Mouse (Mus musculus): ENCODE results near the gene Ptch1.

Ptch1 gene

DNA sequence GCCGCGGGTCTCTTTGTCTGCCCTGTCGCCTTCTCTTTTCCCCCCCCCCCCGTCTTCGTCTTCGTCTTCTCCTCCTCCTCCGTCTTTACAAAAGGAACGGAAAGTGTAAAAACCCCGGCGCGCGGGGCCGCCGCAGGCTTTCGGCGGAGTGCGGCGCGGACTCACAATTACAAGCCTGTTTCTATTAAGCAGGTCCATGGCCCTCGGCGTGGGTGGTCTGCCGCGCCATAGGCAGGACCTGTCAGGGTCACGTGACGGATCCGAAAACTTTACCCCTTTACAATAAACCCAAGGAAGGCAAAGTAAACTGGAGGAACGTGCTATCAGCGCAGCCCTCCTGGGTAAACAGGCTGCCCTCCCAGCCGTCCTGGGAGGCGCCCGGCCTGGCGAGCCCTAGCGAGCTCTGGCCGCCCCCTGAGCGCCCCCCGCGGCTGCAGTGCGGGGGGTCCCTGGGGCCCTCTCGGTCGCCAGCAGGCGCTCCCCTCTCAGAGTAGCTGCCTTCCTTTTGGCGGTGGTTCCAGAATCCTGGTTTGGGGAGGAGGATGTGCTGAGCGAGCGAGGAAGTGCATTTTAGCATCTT lies at the start of gene Ptch1:
TSS of gene Ptch1 (minus strand) at position 343 of the 580 bp plus-strand sequence.
- no peak for DNase-seq (ENCODE audit: low read depth, low spot score)

DNA sequence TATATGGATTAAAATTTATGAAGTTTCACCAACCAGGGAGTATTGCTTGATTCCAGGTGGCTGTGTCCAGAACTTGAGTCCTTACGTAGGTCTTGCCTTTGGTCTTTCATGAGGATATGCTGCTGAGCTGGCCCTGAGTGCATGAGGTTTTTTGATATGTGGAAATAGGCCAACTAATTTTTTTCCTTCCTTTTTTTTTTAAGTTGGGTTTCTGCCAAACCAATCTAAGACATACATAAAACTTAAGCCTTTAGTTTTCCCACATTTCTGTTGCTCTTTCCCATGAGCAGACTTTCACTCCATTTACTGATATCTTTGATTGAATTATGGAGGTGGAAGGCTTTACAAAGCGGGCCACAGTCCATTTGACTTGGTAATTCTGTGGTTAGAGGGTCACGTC lies 47.9 kb upstream of the Ptch1 start:
- no peak for DNase-seq (ENCODE audit: low read depth, low spot score)

DNA sequence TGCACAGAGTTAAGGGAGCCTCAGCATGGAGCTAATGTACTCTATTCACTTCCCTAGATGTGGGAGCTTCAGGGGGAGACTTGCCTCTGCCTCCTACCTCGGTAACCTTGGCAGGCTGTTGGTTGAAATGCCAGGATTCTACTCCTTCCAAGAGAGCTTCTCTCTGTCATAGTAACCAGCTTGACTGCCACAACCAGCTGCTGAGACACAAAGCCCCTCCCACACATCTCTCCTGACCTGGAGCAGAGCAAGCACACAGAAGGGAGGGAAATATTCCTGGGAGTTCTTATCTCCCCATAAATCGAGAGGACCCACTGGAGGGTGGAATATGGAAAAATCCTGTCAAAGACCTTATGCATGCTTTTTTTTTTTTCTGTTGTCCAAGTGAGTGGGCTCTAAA lies 39.8 kb upstream of the Ptch1 start:
- no peak for DNase-seq (ENCODE audit: low read depth, low spot score)

DNA sequence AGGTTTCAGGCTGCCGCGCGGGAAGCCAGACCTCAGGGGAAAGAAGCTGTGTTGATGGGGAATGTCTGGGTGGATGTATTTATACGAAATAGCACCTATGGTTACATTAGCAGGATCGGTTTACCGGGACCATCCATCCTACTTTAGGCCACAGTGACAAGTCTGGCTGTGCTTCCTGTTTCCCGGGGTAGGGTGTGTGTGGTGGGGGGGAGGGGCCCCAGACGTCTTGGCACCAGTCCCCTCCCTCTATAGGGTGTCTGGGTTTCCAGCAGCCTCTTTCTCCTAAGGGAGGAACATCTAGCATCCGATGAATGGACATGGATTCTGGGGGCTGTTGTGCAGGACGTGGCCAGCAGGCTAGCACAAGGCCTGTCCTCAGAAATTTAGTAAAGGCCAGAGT lies 36.3 kb upstream of the Ptch1 start:
- no peak for DNase-seq (ENCODE audit: low read depth, low spot score)

DNA sequence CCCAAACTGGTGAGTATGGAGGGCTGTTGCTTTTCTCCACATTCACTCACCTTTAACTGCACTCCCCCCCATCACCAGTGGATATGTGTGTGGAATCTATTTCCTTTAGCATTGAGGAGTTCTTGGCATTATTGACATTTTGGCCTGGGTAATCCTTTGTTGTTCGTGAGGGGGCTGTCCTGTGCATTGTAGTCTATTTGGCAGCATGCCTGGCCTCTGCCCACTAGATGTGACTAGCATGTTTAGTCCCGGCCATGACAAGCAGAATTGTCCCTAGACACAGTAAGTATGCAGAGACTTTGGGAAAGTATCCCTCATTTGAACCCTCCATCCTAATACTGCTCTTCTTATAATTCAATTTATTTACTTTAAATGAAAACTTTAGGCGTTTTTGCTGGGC lies 24.2 kb upstream of the Ptch1 start:
- no peak for DNase-seq (ENCODE audit: low read depth, low spot score)

DNA sequence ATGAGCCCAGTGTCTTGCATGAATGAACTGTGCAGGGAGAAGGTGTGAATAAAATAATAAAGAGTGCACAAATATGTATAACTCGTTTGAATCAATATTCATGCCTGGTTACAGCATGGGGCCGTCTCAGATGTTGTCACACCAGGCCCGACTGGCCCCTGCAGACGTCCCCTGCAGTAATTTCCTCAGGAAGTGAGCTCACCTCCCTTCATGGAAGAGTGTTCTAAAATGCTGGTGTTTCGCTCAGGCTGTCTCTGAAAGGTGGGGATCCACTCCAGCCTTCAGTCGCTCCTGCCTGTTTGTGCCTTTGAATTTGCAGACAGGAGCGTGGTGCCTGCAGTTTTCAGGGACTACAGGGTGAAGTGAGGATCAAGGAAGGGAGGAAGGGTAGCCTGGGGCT lies 22.5 kb upstream of the Ptch1 start:
- no peak for DNase-seq (ENCODE audit: low read depth, low spot score)

DNA sequence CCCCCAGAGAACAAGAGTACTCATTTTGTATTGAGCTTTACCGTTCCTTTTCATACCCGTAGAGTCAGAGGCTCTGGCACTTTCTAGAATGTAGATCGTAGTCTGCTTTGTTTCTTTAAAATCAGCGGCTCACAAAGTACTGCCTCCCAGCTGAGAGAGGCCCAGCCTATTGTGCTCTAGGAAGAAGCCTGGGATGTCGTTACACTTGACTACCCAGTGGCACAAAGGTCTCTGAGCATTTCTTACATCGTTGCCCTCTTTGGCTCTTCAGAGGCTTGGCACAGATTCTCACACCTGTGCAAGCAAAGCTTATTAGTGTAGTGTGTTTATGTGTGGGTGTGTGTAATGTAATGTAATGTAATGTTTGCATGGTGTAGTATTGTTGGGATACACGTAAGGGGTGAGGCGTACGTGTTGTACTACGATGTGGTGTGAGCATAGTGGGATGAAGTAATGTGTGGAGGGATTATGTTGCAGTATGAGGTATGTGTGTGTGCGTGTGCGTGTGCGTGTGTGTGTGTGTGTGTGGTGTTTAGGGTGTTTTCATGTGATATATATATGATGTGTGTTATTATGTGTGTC lies 20.2 kb upstream of the Ptch1 start:
- no peak for DNase-seq (ENCODE audit: low read depth, low spot score)

DNA sequence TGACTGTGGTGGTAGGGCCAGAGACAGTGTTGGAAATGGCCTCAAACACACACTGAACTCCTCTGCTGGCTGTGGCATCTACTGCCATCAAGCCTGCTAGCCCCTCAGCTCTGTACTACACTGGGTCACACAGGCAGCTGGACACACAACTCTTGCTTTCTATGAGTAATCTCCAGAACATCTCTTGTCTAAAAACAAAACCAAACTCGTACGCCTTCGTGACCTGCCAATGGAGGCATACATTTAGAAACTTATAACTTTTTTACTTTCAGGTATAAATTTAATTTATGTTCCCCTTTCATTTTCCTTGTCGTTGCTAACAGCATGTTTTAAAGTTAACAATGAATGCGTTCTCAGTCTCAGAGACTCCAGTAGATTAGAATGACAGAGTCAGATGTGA lies 19.4 kb upstream of the Ptch1 start:
- no peak for DNase-seq (ENCODE audit: low read depth, low spot score)

DNA sequence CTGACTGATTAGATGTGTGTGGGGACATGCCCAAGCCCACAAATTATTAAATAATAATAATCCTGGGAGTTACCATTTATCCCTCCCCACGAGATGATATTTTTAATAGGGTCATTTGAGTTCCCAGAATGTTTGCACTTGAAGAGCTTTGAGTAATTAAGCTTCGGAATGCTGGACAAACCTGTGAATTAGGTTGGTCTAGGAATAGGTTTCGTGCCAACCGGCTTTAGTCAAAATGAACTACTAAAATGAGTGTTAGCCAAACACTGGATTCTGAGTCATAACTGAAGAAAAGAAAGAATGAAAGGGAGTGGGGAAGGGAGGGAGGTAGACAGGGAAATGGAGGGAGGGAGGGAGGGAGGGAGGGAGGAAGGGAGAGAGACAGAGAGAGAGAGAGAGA lies 1.2 kb upstream of the Ptch1 start:
- no peak for DNase-seq (ENCODE audit: low read depth, low spot score)

DNA sequence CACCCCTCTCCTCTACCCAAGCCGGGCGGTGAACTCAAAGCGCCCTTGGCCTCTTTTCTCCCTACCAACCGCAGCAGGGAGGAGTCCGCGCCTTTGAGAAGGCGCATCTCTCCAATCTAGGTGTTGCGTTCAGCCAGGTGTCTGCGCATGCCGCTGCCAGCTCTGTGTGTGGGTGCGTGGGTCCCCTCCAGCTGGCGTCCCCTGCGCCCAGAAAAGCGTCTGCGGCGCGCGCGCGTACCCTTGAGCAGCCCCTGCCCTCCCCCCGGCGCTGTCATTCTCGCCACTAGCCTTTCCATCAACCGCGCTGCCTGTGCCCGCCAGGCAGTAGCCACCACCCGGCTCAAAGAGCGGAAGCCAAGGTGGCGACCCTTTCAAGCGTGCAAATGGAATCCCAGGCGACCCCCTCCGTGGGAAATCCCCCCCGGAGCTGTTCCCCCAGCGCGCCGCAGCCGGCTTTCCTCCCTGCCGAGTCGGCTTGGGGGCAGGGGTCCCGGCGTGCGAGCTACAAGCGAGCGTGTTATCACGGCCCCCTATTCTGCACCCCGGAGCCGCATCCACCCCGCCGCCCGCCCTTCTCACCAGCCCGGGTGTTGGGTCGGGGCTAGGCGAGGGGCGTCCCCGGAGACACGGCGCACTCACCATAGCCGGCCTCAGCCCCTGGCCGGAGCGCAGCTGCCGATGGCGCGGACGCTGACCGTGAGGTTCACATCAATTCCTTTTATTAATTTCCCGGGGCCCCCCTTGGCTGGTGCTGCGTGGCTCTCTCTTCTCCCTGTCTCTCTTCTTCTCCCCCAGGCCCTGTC lies 744 bp downstream of the Ptch1 start:
- DNase-seq (ENCODE audit: low read depth, low spot score) = peak; percentile 19

DNA sequence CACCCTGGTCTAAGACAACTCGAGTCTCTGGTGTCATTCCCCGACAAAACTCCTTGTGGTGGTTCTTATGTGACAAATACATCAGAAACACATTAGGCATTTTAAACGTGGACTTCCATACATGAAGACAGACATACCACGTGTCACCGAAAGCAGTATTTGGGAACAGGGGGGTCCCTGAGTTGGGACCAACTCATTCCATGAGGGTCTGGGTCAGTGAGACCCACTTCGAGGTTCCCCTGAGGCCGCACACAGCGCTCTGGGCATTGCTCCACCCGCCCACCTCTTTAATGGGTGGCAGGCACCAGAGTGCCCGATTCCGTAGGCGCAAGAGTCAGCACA lies 1.3 kb downstream of the Ptch1 start:
- DNase-seq (ENCODE audit: low read depth, low spot score) = no peak

DNA sequence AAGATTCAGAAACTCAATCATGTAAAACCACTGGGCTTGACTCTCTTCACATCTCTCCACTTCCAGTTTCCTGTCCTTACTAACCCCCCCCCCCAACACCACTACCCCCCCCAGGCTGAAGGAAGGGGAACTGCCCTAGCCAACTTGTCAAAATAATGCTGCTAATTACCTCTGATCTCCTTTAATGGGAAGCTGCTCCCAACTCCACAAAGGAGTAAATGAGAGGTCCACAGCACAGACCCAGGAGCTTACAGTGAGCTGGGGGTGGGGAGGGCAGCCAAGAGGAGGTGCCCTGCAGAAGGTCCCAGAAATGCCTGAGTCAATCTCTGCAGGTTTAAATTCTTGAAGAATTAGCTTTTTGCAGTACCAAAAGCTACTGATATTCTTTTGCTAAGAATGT lies 2.9 kb downstream of the Ptch1 start:
- no peak for DNase-seq (ENCODE audit: low read depth, low spot score)

DNA sequence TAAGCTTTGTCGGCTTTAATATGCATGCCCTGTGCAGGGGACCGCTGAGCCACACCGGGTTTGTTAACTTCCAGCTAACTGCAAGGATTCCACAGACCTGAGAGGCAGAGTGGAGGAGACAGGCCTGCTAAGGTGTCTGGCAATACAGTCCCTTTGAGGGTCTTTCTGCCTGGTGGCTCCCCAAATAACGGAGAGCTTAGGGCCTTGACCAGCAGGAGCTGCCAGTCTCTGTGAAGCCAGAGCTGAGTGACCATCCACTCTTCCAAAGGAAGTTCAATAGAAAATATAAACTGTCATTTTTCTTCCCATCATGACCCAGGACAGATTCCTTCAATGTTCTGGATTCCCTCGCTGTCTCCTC lies 4.0 kb downstream of the Ptch1 start:
- DNase-seq (ENCODE audit: low read depth, low spot score) = no peak

DNA sequence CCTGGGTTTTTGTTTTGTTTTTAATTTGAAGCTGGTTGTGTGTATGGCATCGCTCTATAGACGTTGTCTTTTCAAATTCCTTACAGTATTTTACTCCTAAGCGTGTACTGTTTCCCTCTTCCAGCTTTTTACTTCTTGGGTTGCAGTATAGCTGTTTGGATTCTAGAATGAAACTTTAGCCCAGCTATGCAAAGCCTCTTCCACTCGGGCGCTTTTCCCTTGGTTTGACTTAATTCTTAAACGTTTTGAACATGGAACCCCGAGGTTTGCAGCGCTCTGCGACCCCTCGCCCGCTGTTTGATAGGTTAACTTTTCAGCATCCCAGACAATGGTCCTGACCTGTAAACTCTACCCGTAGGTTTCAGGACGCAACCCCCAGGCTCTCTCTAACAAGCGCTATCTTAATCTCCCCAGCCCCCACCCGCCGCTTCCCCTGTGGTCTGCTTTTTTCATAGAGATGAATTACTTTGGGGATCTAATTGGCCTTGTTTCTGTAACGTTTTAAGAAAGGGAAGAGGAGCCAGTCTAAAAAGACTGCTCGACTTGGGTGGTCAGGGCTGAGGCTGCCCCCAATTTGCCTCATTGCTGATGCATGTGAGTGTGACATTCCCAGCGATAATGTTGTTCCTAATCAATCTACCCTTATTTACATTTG lies 4.5 kb downstream of the Ptch1 start:
- DNase-seq (ENCODE audit: low read depth, low spot score) = no peak

DNA sequence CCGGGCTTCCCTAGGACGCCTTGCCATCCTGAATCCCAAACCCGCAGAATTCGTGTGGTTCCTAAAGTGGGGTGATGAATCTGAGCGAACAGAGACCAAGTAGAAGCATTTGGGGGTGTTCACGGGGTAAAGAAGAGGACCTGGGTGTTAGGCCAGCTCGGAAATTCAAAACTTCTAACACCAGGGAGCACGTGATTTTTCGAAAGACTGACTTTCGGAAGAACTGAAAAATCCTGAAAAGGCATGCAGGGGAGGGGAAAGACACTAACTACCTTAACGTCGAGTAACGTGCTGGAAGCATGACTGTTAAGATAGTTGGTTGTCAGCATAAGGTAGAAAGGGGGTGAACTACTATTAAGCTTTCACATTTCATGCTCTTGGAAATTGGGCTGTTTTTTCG lies 5.1 kb downstream of the Ptch1 start:
- DNase-seq (ENCODE audit: low read depth, low spot score) = no peak

DNA sequence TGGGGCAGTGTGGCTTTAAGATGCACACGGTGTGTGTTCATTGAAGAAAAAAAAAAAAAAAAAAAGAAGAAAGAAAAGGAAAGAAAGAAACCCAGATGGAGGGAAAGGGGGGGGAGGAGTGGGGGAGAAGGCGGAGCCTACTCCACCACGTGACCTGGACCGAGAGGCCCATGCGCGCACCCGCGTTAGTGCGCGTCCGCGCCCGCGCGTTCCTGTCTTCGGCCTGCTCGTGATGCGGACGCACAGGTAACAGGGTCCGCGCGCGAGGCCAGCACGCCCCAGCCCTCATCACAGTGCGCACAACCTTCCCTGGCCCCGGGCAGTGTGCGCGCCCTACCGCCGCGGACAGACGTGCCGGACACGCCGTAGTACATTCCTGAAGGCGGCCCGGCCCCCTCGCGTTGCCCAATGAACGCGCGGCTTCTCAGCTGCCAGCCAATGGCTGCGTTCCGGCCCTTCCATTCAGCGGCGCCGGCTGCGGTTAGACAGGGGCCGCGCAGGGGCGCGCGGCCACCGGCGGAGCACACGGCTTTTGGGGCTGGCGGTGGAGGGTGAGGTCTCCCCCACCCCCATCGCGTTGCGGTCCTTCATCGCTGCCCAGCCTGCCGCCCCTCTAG lies 5.6 kb downstream of the Ptch1 start:
- DNase-seq (ENCODE audit: low read depth, low spot score) = peak; percentile 80

DNA sequence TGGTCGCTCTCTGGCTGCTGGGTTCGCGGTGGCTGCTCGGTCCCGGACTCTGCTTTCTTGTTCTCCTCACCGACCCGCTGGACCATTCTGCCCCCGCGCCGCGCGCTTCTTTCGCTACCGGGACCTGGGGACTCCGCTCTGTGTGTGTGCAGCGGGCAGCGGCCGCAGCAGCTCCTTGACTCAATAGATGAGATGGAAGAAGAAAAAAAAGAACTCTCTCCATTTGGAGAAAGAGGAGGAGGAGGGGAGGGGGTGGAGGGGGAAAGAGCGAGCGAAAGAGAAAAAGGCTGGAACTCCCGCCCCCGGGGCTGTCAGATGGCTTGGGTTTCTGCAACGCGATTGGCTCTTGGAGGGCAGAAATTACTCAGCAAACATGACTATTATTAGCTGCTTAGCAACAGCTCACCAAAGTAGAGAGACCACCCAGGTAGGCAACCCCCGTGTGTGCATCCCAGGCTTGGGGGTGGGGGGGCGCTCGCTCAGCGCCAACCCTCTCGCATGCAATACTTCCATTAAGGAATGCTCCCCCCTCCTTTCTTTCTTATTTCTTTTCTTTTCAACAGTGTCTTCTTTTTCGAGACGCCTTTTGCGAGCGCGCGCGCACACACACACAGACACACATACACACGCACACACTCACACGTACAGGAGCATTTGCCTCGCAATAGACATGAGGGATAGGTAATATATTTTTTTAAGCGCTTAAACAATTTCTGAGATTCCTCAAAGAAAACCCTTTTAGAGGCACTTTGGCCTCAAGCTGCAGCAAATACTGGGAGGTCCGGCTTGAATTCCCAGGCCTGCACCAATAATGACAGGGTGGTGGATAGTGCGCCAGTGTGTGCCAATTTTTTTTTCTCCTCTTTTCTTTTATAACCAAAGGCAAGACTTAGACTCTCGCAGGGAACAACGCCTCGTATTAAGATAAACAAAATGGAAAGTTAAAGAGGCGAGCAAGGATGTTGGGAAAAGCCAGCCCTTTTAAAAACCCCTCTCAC lies 7.1 kb downstream of the Ptch1 start:
- DNase-seq (ENCODE audit: low read depth, low spot score) = peak; percentile 60

DNA sequence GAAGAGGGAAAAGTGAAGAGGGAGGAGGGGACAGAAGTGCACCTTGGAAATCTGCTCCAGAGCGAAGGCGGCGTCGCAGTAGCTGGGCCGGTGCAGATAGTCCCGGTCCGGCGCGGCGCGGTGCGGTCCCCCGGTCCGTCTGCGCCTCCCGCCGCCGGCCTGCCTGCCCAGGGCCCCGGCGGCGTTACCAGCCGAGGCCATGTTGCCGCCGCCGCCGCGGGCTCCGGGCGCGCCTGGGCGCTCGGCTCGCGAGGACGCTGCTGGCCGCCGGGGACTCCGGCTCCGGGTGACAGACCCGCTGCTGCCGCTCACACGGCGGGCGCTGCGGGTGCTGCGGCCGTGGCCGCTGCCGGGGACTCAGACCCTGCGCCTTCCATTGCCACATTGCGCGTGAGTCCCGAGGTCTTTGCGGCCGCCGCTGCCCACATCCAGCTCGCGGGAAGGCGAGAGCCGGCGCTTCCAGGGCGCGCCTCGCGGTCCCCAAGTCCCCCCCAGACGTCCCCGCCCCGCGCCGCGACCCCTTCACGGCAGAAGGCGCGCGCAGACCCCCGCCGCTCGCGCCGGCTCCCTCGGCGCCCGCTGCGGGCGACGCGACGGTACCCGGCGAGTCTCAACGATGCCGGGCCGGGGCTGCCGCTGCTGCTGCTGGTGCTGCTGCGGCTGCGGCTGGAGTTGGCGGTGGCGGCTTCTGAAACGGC lies 7.9 kb downstream of the Ptch1 start:
- DNase-seq (ENCODE audit: low read depth, low spot score) = no peak

DNA sequence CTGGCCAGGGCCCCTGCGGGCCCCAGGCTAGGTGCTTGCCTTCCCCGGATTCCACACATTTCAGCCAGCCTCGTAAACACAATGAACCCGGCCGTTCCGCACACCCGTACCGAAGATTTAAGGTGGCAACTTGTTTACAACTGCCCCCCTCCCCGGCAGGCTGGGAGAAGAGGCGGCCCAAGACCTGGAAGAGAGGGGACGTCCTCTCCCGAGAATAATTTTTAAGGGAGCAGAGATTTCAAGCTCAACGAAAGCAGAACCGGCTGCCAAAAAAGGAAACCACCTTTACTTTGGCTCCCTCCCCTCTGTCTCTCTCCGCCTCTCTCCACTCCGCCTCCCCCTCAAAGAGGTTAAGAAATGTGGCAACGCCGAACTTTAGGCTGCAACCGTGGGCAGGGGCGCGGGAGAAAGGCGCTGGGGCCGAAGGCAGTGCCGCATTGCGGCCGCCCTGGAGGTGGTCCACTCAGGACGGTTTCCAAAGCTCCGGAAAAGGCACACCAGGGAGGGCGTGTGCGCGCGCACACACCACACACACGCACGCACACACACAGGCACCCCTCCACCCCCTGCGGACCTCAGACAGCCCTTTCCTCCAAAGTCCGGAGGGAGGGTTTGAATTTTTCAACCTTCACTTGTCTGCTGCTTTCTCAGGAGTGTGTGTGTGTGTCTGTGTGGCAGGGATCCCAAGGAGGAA lies 8.6 kb downstream of the Ptch1 start:
- DNase-seq (ENCODE audit: low read depth, low spot score) = peak; percentile 52
